Mouse (Mus musculus) urinary bladder, postnatal 25 days (tissue): ENCODE measurements around the gene Tyw1.
"Not testable (repeated sequence)": the region's sequence is repeated elsewhere in the genome, so short reads cannot be mapped to it uniquely, and the experiment has no call there.

Source experiments
- DNase-seq: peaks from one replicate; pipeline ENCODE4 v3.0.0; 2022; ENCODE audit warnings: low spot score

Gene Tyw1

GRCm38 (mm10) chr5:130255017-130255720, at the start of gene Tyw1, which contains the start of gene Sbds:
TSS of gene Tyw1 (plus strand) at chr5:130255619.
TSS of gene Sbds (minus strand) at chr5:130255530.
- peak; percentile 94 for DNase-seq

- DNase-seq: no peak
These were observed 48.1 kb upstream of the Tyw1 start for GRCm38 (mm10) chr5:130207299-130207698.

- DNase-seq: no peak
These were observed 42.5 kb upstream of the Tyw1 start for GRCm38 (mm10) chr5:130212956-130213355.

- no peak for DNase-seq
These were observed 38.6 kb upstream of the Tyw1 start, which contains the start of gene Tmem248 for GRCm38 (mm10) chr5:130216781-130217180. TSS of gene Tmem248 (plus strand) at chr5:130217081.

GRCm38 (mm10) chr5:130217406-130217805, 38.0 kb upstream of the Tyw1 start:
- no peak for DNase-seq

- DNase-seq: no peak
These were observed 37.1 kb upstream of the Tyw1 start for GRCm38 (mm10) chr5:130218336-130218735.

- no peak for DNase-seq
These were observed 34.1 kb upstream of the Tyw1 start for GRCm38 (mm10) chr5:130221316-130221715.

- no peak for DNase-seq
These were observed 33.7 kb upstream of the Tyw1 start for GRCm38 (mm10) chr5:130221760-130222145.

- DNase-seq: peak; percentile 98
These were observed 33.0 kb upstream of the Tyw1 start for GRCm38 (mm10) chr5:130222146-130223004.

- no peak for DNase-seq
These were observed 28.6 kb upstream of the Tyw1 start for GRCm38 (mm10) chr5:130226790-130227189.

- no peak for DNase-seq
These were observed 27.3 kb upstream of the Tyw1 start for GRCm38 (mm10) chr5:130228120-130228519.

GRCm38 (mm10) chr5:130236302-130236701, 19.1 kb upstream of the Tyw1 start:
- no peak for DNase-seq

GRCm38 (mm10) chr5:130239236-130239635, 16.2 kb upstream of the Tyw1 start:
- no peak for DNase-seq

GRCm38 (mm10) chr5:130239856-130240255, 15.6 kb upstream of the Tyw1 start:
- no peak for DNase-seq

GRCm38 (mm10) chr5:130241426-130241825, 14.0 kb upstream of the Tyw1 start:
- no peak for DNase-seq

GRCm38 (mm10) chr5:130247823-130248222, 7.6 kb upstream of the Tyw1 start:
- DNase-seq: no peak

- peak; percentile 20 for DNase-seq
These were observed 1.0 kb upstream of the Tyw1 start for GRCm38 (mm10) chr5:130254164-130255016.

GRCm38 (mm10) chr5:130255799-130256525, 543 bp downstream of the Tyw1 start:
- not testable (repeated sequence) for DNase-seq

- peak; percentile 83 for DNase-seq
These were observed 1.4 kb downstream of the Tyw1 start for GRCm38 (mm10) chr5:130256678-130257271.

- no peak for DNase-seq
These were observed 1.9 kb downstream of the Tyw1 start for GRCm38 (mm10) chr5:130257303-130257702.

- DNase-seq: no peak
These were observed 8.0 kb downstream of the Tyw1 start for GRCm38 (mm10) chr5:130263454-130263853.
